Mouse (Mus musculus) liver, embryonic 16.5 days (tissue): Measurements from ENCODE around the gene Tcaf3. TPM values are rescaled to one million over a fixed set of nuclear protein-coding genes. Genes with fewer than 3 reads are reported as not detected.

ENCODE experiments used
- ATAC-seq: fragments of 200-750 bp; cut with Nextera tagmentation; 2 replicates; pipeline ENCODE4 v1.8.0; 2017; ENCODE audit warnings: low read depth, mild to moderate bottlenecking, moderate number of reproducible peaks, moderate library complexity
- H3K27ac ChIP-seq: fragments of 300-500 bp; sonication (generic); 2 replicates; pipeline ENCODE4 v1.5.1; 2014; ENCODE audit warnings: mild to moderate bottlenecking, low read length
- H3K27me3 ChIP-seq: fragments of 300-500 bp; sonication (generic); 2 replicates; pipeline ENCODE4 v1.6.1; 2014; ENCODE audit warnings: low read depth, low read length, mixed read lengths; ENCODE audit not compliant: control insufficient read depth, insufficient read depth
- H3K36me3 ChIP-seq: fragments of 300-500 bp; sonication (generic); 2 replicates; pipeline ENCODE4 v1.6.1; 2014; ENCODE audit warnings: mild to moderate bottlenecking; ENCODE audit not compliant: control insufficient read depth, insufficient read depth
- H3K4me1 ChIP-seq: fragments of 300-500 bp; sonication (generic); 2 replicates; pipeline ENCODE4 v1.6.1; 2014; ENCODE audit warnings: low read depth, low read length, mixed read lengths; ENCODE audit not compliant: control insufficient read depth
- H3K4me2 ChIP-seq: fragments of 300-500 bp; sonication (generic); 2 replicates; pipeline ENCODE4 v1.6.1; 2014; ENCODE audit warnings: low read depth, low read length, mixed read lengths
- H3K4me3 ChIP-seq: fragments of 300-500 bp; sonication (generic); 2 replicates; pipeline ENCODE4 v1.5.1; 2014; ENCODE audit warnings: low read depth, mild to moderate bottlenecking, low read length
- H3K9ac ChIP-seq: fragments of 300-500 bp; sonication (generic); 2 replicates; pipeline ENCODE4 v1.6.1; 2014; ENCODE audit warnings: low read depth, low read length
- H3K9me3 ChIP-seq: fragments of 300-500 bp; sonication (generic); replicated peaks from 2 replicates; pipeline ENCODE4 v1.6.1; 2016; ENCODE audit warnings: low read length; ENCODE audit not compliant: control insufficient read depth
- WGBS: fragments of 180-500 bp; shearing (Covaris S2); extraction: QIAGEN DNeasy Blood & Tissue Kit; methylation state at CpG from one replicate; pipeline ENCODE4 v1.1.7; 2014; ENCODE audit not compliant: insufficient replicate concordance; 5-methylcytosine and 5-hydroxymethylcytosine counted together
- polyA plus RNA-seq: library from polyadenylated mRNA; unstranded; fragments of >200 nt; fragmentation: Nextera tagmentation; extraction: Ambion mirVana; gene quantifications from 2 replicates; pipeline ENCODE4 v1.2.1, GENCODE M21; 2015

Gene Tcaf3
- polyA plus RNA-seq, 1 experiment from 2014 or later, result not detected

DNA sequence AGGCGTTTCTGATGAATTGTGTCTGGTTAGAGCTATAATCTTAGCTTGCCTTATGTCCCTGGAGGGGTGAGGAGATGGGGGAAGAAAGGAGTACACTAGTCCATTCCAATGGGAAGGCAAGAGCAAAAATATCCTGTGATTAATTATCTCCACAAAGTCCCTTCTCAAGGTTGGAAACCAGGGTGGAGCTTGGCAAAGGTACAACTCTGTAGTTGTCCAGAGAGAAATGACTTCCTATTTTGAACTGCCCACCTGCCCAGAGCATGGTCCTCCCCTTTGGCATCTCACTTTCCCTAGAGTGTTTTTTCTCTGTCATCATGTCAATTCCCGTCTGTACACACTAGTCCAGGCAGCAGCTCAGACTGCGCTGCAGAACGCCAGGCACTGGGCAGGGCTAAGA lies 50.0 kb downstream of the Tcaf3 start, which contains the start of gene Olfr455:
Olfr455 (minus strand) TSS at position 127 of the 400 bp plus-strand sequence.
- Histone ChIP-seq H3K27ac (no peak within 1 kb of the TSS), H3K27me3 (no peaks in the 10 kb centered on the region), H3K4me3 (no peak within 1 kb of the TSS), H3K4me1 (no peaks in the 10 kb centered on the region), H3K4me2 (no peak within 1 kb of the TSS), H3K36me3 (no peaks in the 10 kb centered on the region), H3K9ac (no peak within 1 kb of the TSS), H3K9me3 (no peaks in the 10 kb centered on the region)
- ATAC-seq, result no peak
- WGBS, result 61% methylated on average over 4 of the region's 4 CpGs

DNA sequence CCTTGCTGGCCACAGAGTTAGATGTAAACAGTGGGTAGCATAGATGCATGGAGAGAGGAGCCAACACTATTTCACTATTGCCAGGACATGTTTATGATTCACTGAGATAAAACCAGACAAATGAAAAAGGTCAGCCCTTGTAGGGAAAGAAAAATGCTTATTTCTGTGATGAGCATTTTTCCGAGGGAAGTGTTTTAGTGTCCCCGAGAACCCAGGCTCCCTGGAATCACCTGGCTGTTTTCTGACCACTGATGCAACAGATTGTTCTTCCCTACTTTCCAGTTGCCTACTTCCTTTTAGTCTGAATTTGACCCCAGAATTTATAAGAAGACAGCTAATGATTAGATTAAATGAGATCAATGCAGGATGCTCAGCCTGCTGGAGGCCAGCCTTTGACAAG lies 51.3 kb downstream of the Tcaf3 start:
- H3K4me2 ChIP-seq, result no peak overlapping the region
- H3K27ac ChIP-seq, result no peak overlapping the region
- ATAC-seq, result no peak
- no peaks in the 10 kb centered on the region for H3K4me1 ChIP-seq
- H3K4me3 ChIP-seq, result no peak overlapping the region
- WGBS, result 52% methylated on average over 2 of the region's 2 CpGs
- H3K36me3 ChIP-seq, result no peaks in the 10 kb centered on the region
- no peaks in the 10 kb centered on the region for H3K9me3 ChIP-seq
- no peak overlapping the region for H3K9ac ChIP-seq
- H3K27me3 ChIP-seq, result no peaks in the 10 kb centered on the region

DNA sequence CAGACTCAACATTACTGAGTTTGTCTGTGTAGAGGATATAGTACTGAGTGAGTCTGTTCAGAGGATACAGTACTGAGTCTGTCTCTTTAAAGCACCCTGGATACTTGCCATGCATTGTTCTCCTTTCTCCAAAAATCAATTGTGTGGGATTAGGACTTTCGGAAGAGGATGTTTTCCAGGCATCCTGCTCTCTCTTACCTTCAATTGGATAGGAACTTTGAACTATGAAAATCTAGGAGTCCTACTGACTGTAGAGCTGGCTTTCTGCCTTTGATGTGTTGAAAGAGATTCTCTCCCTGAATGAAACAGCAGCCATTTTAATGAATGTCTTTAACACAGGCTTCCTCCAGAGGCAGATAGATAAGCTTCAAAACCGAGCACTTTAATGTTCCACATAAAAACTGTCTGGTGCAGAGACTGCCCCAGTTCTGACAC lies 52.0 kb downstream of the Tcaf3 start:
- WGBS, result 41% methylated on average over 2 of the region's 2 CpGs
- Histone ChIP-seq H3K4me1 (no peaks in the 10 kb centered on the region), H3K4me3 (no peak overlapping the region), H3K4me2 (no peak overlapping the region), H3K36me3 (no peaks in the 10 kb centered on the region), H3K9ac (no peak overlapping the region), H3K9me3 (no peaks in the 10 kb centered on the region), H3K27ac (no peak overlapping the region), H3K27me3 (no peaks in the 10 kb centered on the region)
- no peak for ATAC-seq

DNA sequence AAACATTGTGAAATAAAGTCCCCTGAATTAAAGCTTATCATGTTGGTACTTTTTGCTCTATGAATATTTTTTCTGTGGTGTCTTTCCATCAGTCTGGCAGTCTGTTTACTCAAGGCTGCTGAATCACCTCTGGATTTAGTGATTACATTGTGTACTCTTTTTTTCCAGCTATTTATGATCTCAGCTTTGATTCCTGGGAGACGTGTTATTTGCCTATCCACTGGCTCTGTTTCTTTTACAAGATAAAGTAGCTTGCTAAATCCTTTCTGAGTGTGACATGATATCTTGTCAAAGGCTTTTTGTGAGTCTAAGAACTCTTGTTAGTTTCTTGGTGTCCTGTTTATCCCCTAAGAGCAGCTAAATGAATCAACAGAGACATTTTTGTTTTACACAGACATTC lies 52.6 kb downstream of the Tcaf3 start:
- WGBS, result 32% methylated on average over 1 of the region's 1 CpGs
- Histone ChIP-seq H3K9me3 (no peaks in the 10 kb centered on the region), H3K4me2 (no peak overlapping the region), H3K4me1 (no peaks in the 10 kb centered on the region), H3K36me3 (no peaks in the 10 kb centered on the region), H3K9ac (no peak overlapping the region), H3K27ac (no peak overlapping the region), H3K27me3 (no peaks in the 10 kb centered on the region), H3K4me3 (no peak overlapping the region)
- ATAC-seq, result no peak

- Histone ChIP-seq H3K9me3 (no peaks in the 10 kb centered on the region), H3K27me3 (no peaks in the 10 kb centered on the region), H3K9ac (no peak overlapping the region), H3K4me3 (no peak overlapping the region), H3K4me2 (no peak overlapping the region), H3K36me3 (no peaks in the 10 kb centered on the region), H3K27ac (no peak overlapping the region), H3K4me1 (no peaks in the 10 kb centered on the region)
- ATAC-seq, result no peak
- 46% methylated on average over 4 of the region's 4 CpGs for WGBS
These were observed 55.2 kb downstream of the Tcaf3 start for GRCm38 (mm10) chr6:42542036-42543031.

DNA sequence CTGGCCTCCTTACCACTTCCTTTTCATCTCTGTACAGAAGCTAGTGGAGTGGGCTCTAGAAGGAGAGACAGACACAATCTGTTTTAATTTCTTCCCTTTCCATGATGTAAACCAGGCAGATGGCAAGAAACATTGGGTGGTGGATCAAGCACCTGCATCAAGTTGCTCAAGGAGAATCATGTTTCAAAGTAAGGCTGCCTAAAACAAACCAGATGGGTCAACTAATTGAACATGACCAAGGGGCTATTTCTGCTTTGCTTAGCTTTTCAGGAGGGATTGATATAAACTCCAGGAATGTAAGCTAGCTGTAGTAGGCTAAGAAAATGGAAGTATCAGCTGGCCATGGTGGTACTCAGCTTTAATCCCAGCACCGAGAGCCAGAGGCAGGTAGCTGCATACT lies 56.8 kb downstream of the Tcaf3 start:
- ATAC-seq, result no peak

DNA sequence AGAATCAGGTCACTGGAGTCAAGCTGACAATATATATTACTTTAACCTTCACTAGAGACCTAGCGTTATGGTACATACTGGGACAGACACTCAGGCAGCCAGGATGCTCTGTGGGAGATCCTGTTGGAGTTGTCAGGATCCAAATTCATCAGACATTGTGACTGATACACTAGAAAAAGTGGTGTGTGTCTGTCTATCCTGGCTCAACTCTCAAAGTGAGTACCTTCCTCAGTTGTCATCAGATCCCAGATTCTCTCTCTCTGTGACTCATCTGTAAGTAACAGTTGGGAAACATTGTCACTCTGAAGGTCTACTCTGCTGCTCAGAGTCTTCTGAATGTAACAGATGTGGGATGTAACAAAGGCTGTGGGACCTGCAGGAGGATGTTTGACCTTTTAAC lies 57.8 kb downstream of the Tcaf3 start:
- H3K4me3 ChIP-seq, result no peak overlapping the region
- H3K27ac ChIP-seq, result no peak overlapping the region
- WGBS, result 68% methylated on average over 1 of the region's 1 CpGs
- no peaks in the 10 kb centered on the region for H3K27me3 ChIP-seq
- H3K9me3 ChIP-seq, result no peaks in the 10 kb centered on the region
- H3K36me3 ChIP-seq, result no peaks in the 10 kb centered on the region
- ATAC-seq, result no peak
- H3K9ac ChIP-seq, result no peak overlapping the region
- H3K4me2 ChIP-seq, result no peak overlapping the region
- no peaks in the 10 kb centered on the region for H3K4me1 ChIP-seq

More for the DNA sequence above, 56.8 kb downstream of the Tcaf3 start:
- Histone ChIP-seq H3K9me3 (no peaks in the 10 kb centered on the region), H3K4me2 (no peak overlapping the region), H3K4me3 (no peak overlapping the region), H3K27me3 (no peaks in the 10 kb centered on the region), H3K9ac (no peak overlapping the region), H3K36me3 (no peaks in the 10 kb centered on the region), H3K4me1 (no peaks in the 10 kb centered on the region), H3K27ac (no peak overlapping the region)
- WGBS, result 36% methylated on average over 1 of the region's 1 CpGs

Other genes starting within 250 kb of the Tcaf3 start
- gene Zyx, start 248.1 kb downstream of the Tcaf3 start, polyA plus RNA-seq, result 35.2 and 43.2 TPM in 2 replicates
- 7.3 and 8.4 TPM in 2 replicates for gene Epha1, start 224.4 kb downstream of the Tcaf3 start, polyA plus RNA-seq
- not detected in 2 replicates for gene Tas2r143, start 197.5 kb downstream of the Tcaf3 start, polyA plus RNA-seq
- gene Tas2r135, start 192.3 kb downstream of the Tcaf3 start, polyA plus RNA-seq, result not detected in 2 replicates
- not detected in 2 replicates for gene Tas2r126, start 163.2 kb downstream of the Tcaf3 start, polyA plus RNA-seq
- gene Olfr458, start 132.5 kb downstream of the Tcaf3 start, polyA plus RNA-seq, result not detected in 2 replicates
- gene Olfr457, start 121.4 kb downstream of the Tcaf3 start, polyA plus RNA-seq, result not detected in 2 replicates
- not detected in 2 replicates for gene Olfr456, start 110.5 kb downstream of the Tcaf3 start, polyA plus RNA-seq
- gene Olfr455, start 50.1 kb downstream of the Tcaf3 start, polyA plus RNA-seq, result not detected in 2 replicates
- 0.21 and 0.22 TPM in 2 replicates for gene Tcaf2, start 47.6 kb upstream of the Tcaf3 start, polyA plus RNA-seq
- gene Tcaf1, start 112.4 kb upstream of the Tcaf3 start, polyA plus RNA-seq, result 4.9 and 5.1 TPM in 2 replicates
- gene Olfr453, start 141.7 kb upstream of the Tcaf3 start, polyA plus RNA-seq, result not detected in 2 replicates
- gene Olfr38, start 158.7 kb upstream of the Tcaf3 start, polyA plus RNA-seq, result not detected in 2 replicates
- gene Olfr452, start 187.4 kb upstream of the Tcaf3 start, polyA plus RNA-seq, result not detected in 2 replicates
- not detected in 2 replicates for gene Olfr450, start 214.2 kb upstream of the Tcaf3 start, polyA plus RNA-seq
- gene Olfr449, start 236.7 kb upstream of the Tcaf3 start, polyA plus RNA-seq, result not detected in 2 replicates